Mouse (Mus musculus) liver, embryonic 15.5 days (tissue): Measurements from ENCODE around the gene Mettl5. TPM values are rescaled to one million over a fixed set of nuclear protein-coding genes. Genes with fewer than 3 reads are reported as not detected.
A peak's percentile ranks its signal among the peaks of the same experiment; 100 is the strongest.

Source experiments
- ATAC-seq: fragments of 200-750 bp; cut with Nextera tagmentation; 2 replicates; pipeline ENCODE4 v1.8.0; 2017; ENCODE audit warnings: moderate number of reproducible peaks, mild to moderate bottlenecking, moderate library complexity; ENCODE audit not compliant: insufficient read depth
- H3K27ac ChIP-seq: fragments of 300-500 bp; sonication (generic); replicated peaks from 2 replicates; pipeline ENCODE4 v1.5.1; 2015; ENCODE audit warnings: mild to moderate bottlenecking, inconsistent platforms
- H3K27me3 ChIP-seq: fragments of 300-500 bp; sonication (generic); 2 replicates; pipeline ENCODE4 v1.6.1; 2015; ENCODE audit warnings: mild to moderate bottlenecking, inconsistent platforms
- H3K36me3 ChIP-seq: fragments of 300-500 bp; sonication (generic); replicated peaks from 2 replicates; pipeline ENCODE4 v1.6.1; 2015; ENCODE audit warnings: moderate library complexity, mild to moderate bottlenecking, inconsistent platforms
- H3K4me1 ChIP-seq: fragments of 300-500 bp; sonication (generic); replicated peaks from 2 replicates; pipeline ENCODE4 v1.6.1; 2015; ENCODE audit warnings: inconsistent platforms
- H3K4me2 ChIP-seq: fragments of 300-500 bp; sonication (generic); 2 replicates; pipeline ENCODE4 v1.6.1; 2015; ENCODE audit warnings: moderate library complexity, mild to moderate bottlenecking, inconsistent platforms
- H3K4me3 ChIP-seq: fragments of 300-500 bp; sonication (generic); replicated peaks from 2 replicates; pipeline ENCODE4 v1.5.1; 2015; ENCODE audit warnings: mild to moderate bottlenecking, inconsistent platforms
- H3K9ac ChIP-seq: fragments of 300-500 bp; sonication (generic); 2 replicates; pipeline ENCODE4 v1.6.1; 2015; ENCODE audit warnings: moderate library complexity, mild to moderate bottlenecking, inconsistent platforms
- H3K9me3 ChIP-seq: fragments of 300-500 bp; sonication (generic); replicated peaks from 2 replicates; pipeline ENCODE4 v1.6.1; 2016; ENCODE audit warnings: inconsistent platforms
- WGBS: fragments of 180-500 bp; shearing (Covaris S2); methylation state at CpG from one replicate; pipeline ENCODE4 v1.1.7; 2015; ENCODE audit warnings: mixed read lengths; ENCODE audit not compliant: insufficient replicate concordance; 5-methylcytosine and 5-hydroxymethylcytosine counted together
- polyA plus RNA-seq: library from polyadenylated mRNA; unstranded; fragments of >200 nt; fragmentation: Nextera tagmentation; extraction: Ambion mirVana; gene quantifications from 2 replicates; pipeline ENCODE4 v1.2.1, GENCODE M21; 2015

Mettl5 gene
- polyA plus RNA-seq, 1 experiment from 2014 or later: 29.1 TPM

DNA sequence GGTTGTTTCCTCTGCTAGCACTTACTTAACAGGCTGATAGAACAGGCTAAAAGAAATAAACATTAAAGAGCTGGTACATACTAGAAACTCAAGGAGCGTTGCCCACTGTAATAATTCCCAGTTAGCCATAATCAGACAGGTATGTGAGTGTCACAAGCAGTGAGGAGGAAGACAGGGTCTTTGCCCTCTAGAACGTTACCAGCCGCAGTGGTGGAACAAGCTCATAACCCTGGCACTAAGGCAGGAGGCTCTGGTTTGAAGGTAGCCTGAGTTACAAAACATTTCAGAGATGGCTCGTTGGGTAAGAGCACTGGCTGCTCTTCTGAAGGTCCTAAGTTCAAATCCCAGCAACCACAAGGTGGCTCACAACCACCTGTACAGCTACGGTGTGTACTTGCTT is 8.5 kb upstream of the Mettl5 start:
- Histone ChIP-seq H3K9me3 (no peaks in the 10 kb centered on the region), H3K4me1 (peaks cover 37% of the 10 kb centered on the region), H3K27me3 (no peaks in the 10 kb centered on the region), H3K4me3 (no peak overlapping the region), H3K27ac (no peak overlapping the region), H3K36me3 (no peaks in the 10 kb centered on the region), H3K4me2 (no peak overlapping the region), H3K9ac (no peak overlapping the region)
- ATAC-seq: no peak
- WGBS: 75% methylated on average over 5 of the region's 5 CpGs

DNA sequence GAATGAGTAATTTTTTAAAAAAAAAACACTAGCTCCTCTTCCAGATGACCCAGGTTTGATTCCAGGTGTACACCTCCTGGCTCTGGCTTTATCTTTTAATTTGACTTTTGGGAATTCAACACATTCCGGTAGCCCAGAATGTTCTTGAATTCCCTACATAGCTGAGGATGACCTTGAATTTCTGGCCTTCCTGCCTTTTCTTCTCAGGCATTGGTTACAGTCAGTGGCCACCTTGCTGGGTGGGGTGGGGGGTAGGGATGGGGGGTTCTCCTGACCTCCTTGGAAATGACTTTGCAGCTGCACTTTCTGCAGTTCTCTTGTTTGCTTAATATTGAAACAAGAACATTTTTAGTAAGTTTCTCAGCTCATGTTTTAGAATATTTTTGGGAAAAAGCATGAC is 7.7 kb upstream of the Mettl5 start:
- H3K4me2 ChIP-seq: no peak overlapping the region
- WGBS: 83% methylated on average over 1 of the region's 1 CpGs
- no peaks in the 10 kb centered on the region for H3K9me3 ChIP-seq
- H3K27ac ChIP-seq: no peak overlapping the region
- no peaks in the 10 kb centered on the region for H3K27me3 ChIP-seq
- no peak overlapping the region for H3K4me3 ChIP-seq
- H3K4me1 ChIP-seq: peaks cover 29% of the 10 kb centered on the region
- no peaks in the 10 kb centered on the region for H3K36me3 ChIP-seq
- no peak for ATAC-seq
- H3K9ac ChIP-seq: no peak overlapping the region

DNA sequence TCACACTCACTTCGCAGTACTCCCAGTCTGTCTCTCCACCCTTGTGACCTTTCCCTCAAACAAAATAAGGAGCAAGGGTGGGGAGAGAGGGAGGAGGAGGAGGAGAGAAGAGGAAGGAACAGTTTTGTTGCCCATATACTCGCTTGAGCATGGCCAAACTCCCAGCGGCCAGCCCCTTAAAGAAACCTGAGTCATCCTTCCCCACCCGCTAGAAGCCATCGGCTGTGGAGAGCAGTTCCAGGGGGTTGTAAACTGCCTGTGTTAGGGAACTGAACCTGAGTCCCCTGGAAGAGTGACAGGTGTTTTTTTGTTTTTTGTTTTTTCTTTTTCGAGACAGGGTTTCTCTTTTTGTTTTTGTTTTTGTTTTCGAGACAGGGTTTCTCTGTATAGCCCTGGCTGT is 5.4 kb upstream of the Mettl5 start:
- Histone ChIP-seq H3K4me1 (peaks cover 19% of the 10 kb centered on the region), H3K27ac (no peak overlapping the region), H3K9me3 (no peaks in the 10 kb centered on the region), H3K4me3 (no peak overlapping the region), H3K4me2 (no peak overlapping the region), H3K9ac (no peak overlapping the region), H3K36me3 (no peaks in the 10 kb centered on the region), H3K27me3 (no peaks in the 10 kb centered on the region)
- 31% methylated on average over 7 of the region's 7 CpGs for WGBS
- no peak for ATAC-seq

DNA sequence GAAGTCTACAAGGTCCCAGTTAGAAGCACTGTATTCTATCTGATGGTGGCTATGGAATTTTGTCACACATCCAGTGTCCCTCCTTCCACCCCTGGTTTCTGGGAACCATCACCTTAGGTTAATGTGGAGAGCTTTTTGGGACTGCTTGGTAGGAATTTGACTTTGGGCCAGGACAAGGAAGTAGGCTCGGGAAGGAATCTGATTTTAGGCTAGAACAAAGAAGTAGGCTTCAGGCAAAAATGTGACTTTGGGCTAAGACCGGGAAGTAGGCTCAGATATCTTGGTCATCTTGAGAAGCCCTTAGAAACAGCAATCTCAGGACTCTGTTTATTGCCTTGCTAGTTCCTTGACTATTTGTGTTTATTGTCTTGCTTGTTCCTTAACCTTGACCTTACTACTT is 3.5 kb upstream of the Mettl5 start:
- H3K27me3 ChIP-seq: no peaks in the 10 kb centered on the region
- no peak overlapping the region for H3K9ac ChIP-seq
- no peaks in the 10 kb centered on the region for H3K36me3 ChIP-seq
- no peak overlapping the region for H3K27ac ChIP-seq
- H3K4me3 ChIP-seq: no peak overlapping the region
- peaks cover 24% of the 10 kb centered on the region for H3K4me1 ChIP-seq
- H3K9me3 ChIP-seq: no peaks in the 10 kb centered on the region
- ATAC-seq: no peak
- 55% methylated on average over 2 of the region's 2 CpGs for WGBS
- H3K4me2 ChIP-seq: no peak overlapping the region

DNA sequence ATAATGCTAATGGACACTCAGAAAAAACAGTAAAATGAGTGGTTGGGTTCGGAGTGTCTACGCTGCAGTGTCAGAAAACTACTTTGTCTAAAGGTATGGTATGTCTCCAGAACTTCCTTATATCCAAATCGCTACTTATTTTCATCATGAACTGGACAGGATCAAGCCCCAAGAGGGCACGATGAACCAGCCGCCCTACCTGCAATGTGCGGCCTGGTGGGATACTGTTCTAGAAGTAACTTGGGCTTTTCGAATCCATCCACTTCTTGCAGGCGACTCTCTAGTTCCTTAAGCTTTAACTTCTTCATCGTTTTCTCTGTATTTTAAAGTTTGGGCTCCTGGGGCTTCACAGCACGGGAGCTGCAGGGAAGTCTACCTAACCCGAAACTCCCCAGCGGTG is 365 bp downstream of the Mettl5 start:
- peak overlapping the region; percentile 78 for H3K4me2 ChIP-seq
- H3K27me3 ChIP-seq: no peaks in the 10 kb centered on the region
- 1% methylated on average over 12 of the region's 12 CpGs for WGBS
- peak; percentile 59 for ATAC-seq
- H3K9me3 ChIP-seq: no peaks in the 10 kb centered on the region
- peak overlapping the region; percentile 82 for H3K4me3 ChIP-seq
- H3K4me1 ChIP-seq: peaks cover 19% of the 10 kb centered on the region
- 0 out of 2 replicates have a peak, but pooled peaks cover 3% of the 10 kb centered on the region for H3K36me3 ChIP-seq
- peak overlapping the region; percentile 76 for H3K27ac ChIP-seq
- peak overlapping the region; percentile 93 for H3K9ac ChIP-seq

DNA sequence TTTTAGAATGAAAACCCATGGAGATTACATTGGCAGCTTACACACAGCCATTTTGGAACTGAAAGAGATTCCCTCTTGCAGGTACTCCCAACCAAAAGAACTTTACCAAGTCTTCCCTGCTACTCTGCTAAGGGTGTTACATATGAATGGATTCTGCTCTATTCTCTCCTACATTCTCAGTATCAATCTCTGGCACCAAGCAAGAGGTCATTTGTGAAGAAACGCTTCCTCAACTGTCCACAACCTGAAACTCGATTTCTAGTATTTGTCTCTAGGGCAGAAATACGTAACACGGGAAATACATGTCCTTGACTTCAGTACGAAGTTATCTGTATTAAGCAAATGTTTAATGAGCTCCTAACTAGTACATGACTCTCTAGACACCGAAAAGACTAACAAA is 834 bp downstream of the Mettl5 start:
- Histone ChIP-seq H3K9me3 (no peaks in the 10 kb centered on the region), H3K27ac (peak overlapping the region; percentile 76), H3K4me2 (peak overlapping the region; percentile 78), H3K4me1 (peaks cover 19% of the 10 kb centered on the region), H3K4me3 (peak overlapping the region; percentile 82), H3K27me3 (no peaks in the 10 kb centered on the region), H3K36me3 (0 out of 2 replicates have a peak, but pooled peaks cover 6% of the 10 kb centered on the region), H3K9ac (peak overlapping the region; percentile 93)
- ATAC-seq: no peak
- 21% methylated on average over 6 of the region's 6 CpGs for WGBS

DNA sequence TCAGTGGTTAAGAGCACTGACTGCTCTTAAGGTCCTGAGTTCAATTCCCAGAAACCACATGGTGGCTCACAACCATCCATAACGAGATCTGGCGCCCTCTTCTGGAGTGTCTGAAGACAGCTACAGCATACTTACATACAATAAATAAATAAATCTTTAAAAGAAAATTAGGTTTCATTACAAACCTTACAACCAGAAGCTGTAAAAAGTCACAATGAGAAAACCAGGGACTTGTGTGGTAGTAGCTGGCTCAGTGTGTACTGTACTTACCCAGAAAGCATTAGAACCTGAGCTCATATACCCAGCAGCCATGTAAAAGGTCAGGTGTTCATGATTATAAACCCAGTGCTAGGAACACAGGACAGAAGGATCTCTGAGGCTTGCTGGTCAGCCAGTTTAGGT is 1.4 kb downstream of the Mettl5 start:
- no peaks in the 10 kb centered on the region for H3K27me3 ChIP-seq
- no peaks in the 10 kb centered on the region for H3K9me3 ChIP-seq
- H3K36me3 ChIP-seq: peaks cover 12% of the 10 kb centered on the region; the same call in 1 of the 2 replicates
- H3K4me1 ChIP-seq: peaks cover 19% of the 10 kb centered on the region
- WGBS: 33% methylated on average over 2 of the region's 2 CpGs
- H3K4me2 ChIP-seq: peak overlapping the region; percentile 78
- H3K9ac ChIP-seq: peak overlapping the region; percentile 93; the same call in 1 of the 2 replicates
- H3K4me3 ChIP-seq: peak overlapping the region; percentile 82
- ATAC-seq: no peak
- peak overlapping the region; percentile 76 for H3K27ac ChIP-seq

DNA sequence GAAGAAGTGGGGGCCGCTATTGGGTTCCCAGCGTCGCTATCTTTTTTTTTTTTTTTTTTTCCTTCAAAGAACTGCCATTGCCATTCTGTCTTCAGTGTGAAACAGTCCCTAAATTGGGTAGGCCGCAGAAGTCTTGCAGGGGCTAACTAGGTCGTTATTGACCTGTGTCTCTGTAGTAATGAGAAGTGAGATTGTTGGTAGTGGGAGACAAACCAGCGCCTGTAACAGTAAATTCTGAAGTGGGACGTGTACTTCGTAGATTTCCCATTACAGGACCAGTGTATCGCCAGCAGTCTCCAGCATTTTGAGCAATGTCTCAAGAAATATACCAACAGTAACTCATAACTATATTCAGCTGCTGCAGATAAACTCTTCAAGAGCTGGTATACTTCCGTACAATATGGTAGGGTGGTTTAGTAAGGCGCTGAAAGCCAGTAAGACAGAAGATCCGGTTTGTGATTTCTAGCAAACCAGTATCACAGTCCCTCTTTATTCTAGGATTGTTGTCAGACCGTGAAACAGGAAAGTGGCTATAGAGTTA is 23.2 kb downstream of the Mettl5 start:
- no peaks in the 10 kb centered on the region for H3K27me3 ChIP-seq
- H3K9ac ChIP-seq: peak overlapping the region; percentile 99
- peaks cover 31% of the 10 kb centered on the region for H3K36me3 ChIP-seq
- H3K4me2 ChIP-seq: peak overlapping the region; percentile 86
- ATAC-seq: no peak
- under 1% methylated on average over 13 of the region's 13 CpGs for WGBS
- H3K9me3 ChIP-seq: no peaks in the 10 kb centered on the region
- H3K27ac ChIP-seq: peak overlapping the region; percentile 91
- peak overlapping the region; percentile 95 for H3K4me3 ChIP-seq
- H3K4me1 ChIP-seq: peaks cover 25% of the 10 kb centered on the region

DNA sequence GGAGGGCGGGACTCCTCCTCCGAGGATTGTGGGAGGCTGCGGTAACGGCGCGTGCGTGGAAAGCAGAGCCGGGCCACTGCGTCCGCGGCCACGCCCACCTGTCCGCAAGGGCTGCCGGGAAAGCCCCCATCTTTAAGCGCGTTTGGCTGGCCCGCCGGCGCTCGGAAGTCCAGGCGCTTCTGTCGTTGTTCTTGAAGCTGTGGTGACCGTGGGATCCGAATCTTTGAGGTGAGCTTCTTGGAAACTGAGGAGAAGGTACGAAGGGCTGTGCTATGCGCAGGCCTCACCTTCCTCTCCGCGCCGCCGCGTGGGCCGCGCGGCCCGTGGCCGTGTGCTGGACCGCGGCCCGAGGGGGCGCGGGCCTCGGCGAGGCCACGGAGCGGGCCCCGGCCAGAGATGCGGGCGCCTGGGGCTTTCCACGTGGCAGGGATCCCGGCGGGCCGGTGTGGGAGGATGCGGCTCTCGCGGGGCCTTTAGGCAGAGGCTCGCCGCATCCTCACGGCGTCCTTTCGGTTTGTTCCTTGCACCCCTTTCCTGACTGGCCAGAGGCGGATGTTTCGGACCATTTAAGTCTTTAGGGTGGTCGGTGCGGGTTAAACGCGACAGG is 23.8 kb downstream of the Mettl5 start, which contains the start of gene Ssb:
Gene Ssb (plus strand): TSS at position 78 of the 607 bp plus-strand sequence.
- H3K9me3 ChIP-seq: no peaks in the 10 kb centered on the region
- peak; percentile 95 for ATAC-seq
- H3K27ac ChIP-seq: peak within 1 kb of the TSS; percentile 91
- H3K9ac ChIP-seq: peak within 1 kb of the TSS; percentile 99
- under 1% methylated on average over 66 of the region's 66 CpGs for WGBS
- peaks cover 28% of the 10 kb centered on the region for H3K4me1 ChIP-seq
- peaks cover 25% of the 10 kb centered on the region for H3K36me3 ChIP-seq
- peak within 1 kb of the TSS; percentile 95 for H3K4me3 ChIP-seq
- peak within 1 kb of the TSS; percentile 86 for H3K4me2 ChIP-seq
- H3K27me3 ChIP-seq: no peaks in the 10 kb centered on the region

DNA sequence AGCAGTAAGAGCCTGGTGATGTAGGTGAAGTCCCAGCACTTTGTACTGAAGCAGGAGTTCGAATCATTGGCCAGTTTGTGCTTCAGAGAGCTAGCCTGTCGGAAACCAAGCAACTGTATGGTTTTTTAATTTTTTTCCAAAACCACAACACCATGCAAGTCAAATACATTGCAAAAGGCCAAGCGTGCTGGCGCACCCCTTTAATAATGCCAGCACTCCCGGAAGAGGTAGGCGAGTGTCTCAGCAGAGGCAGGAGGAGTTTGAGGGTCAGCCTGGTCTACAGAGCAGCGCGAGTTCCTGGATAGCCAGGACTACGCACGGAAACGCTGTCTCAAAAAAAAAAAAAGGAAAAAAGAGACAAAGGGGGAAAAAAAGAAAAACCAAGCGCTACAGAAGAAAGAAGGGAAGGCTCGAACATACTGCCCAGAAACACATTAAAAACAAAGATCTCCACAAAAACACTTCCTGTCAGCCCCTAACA is 24.4 kb downstream of the Mettl5 start:
- peak overlapping the region; percentile 99 for H3K9ac ChIP-seq
- ATAC-seq: peak; percentile 71
- no peaks in the 10 kb centered on the region for H3K9me3 ChIP-seq
- H3K4me1 ChIP-seq: peaks cover 32% of the 10 kb centered on the region
- H3K27me3 ChIP-seq: no peaks in the 10 kb centered on the region
- H3K36me3 ChIP-seq: peaks cover 20% of the 10 kb centered on the region
- H3K27ac ChIP-seq: peak overlapping the region; percentile 91
- peak overlapping the region; percentile 86 for H3K4me2 ChIP-seq
- peak overlapping the region; percentile 95 for H3K4me3 ChIP-seq
- WGBS: 2% methylated on average over 13 of the region's 13 CpGs

DNA sequence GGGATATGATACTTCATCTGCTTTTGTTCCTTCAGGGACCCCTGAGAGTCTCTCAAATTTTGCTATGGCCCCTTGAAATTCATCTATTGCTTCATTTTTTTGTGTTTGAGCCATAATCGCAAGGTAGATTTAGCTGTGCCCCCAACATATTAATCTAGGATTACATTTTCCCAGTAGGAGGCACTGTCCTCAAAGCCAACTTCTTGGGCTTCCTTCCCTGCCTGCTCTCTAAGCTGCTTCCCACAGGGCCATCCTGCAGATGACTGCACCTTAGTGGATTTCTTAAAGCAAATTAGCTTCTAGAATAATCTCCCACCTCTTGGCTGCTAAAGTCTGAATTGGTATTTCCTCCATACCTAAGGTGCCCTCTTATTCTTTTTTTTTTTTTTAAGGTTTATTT is 27.5 kb downstream of the Mettl5 start:
- H3K4me2 ChIP-seq: no peak overlapping the region
- ATAC-seq: no peak
- no peaks in the 10 kb centered on the region for H3K27me3 ChIP-seq
- H3K9ac ChIP-seq: no peak overlapping the region
- H3K36me3 ChIP-seq: no peaks in the 10 kb centered on the region
- H3K4me3 ChIP-seq: no peak overlapping the region
- no peak overlapping the region for H3K27ac ChIP-seq
- 59% methylated on average over 1 of the region's 1 CpGs for WGBS
- H3K9me3 ChIP-seq: no peaks in the 10 kb centered on the region
- peaks cover 32% of the 10 kb centered on the region for H3K4me1 ChIP-seq
